Mouse (Mus musculus) cortical plate, adult 2 months (tissue): ENCODE measurements around the gene Hist1h4d.

Experiments used
- CTCF ChIP-seq: fragments of 200-500 bp; IDR thresholded peaks from 2 replicates; pipeline ENCODE4 v1.5.1; 2011; ENCODE audit warnings: mild to moderate bottlenecking, control low read depth, low read length; ENCODE audit not compliant: insufficient read depth; ENCODE audit errors: extremely low read depth
- POLR2A ChIP-seq: fragments of 200-500 bp; IDR thresholded peaks from 2 replicates; pipeline ENCODE4 v1.6.1; 2011; ENCODE audit warnings: mild to moderate bottlenecking, low read length, control low read depth; ENCODE audit not compliant: insufficient read depth; ENCODE audit errors: extremely low read depth

DNA sequence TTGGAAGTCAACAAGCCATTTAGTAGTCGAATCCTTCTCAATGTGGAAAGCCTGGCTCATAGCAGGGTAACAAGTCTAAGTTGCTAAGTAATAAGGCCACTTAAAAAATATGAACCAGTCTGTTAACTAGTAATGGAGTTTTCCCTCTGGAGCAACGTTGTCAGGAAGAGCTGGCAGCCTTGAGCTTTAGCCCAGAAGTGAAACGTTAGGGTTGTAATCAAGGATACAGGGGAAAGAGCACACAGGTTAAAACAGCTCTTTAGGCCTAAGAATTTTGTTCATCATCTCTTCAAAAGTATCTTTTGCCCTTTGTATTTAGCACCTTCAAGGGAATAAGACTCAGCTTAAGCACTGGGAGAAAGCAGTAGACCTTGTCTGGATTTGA, 30.6 kb upstream of the Hist1h4d start:
- TF ChIP-seq CTCF (no peak), POLR2A (no peak)
